In genomic region chr1:133204341-133204849, GRCm38 (mm10) we compare ENCODE assay signal across 9 mouse cellular contexts. TPM values are rescaled to one million over a fixed set of nuclear protein-coding genes. Genes with fewer than 3 reads are reported as not detected.
DNase-seq lines count a peak whose midpoint lies in the region; ATAC-seq lines count a peak whose summit lies in the region.
"Had no signal": no experiment of that assay in that cellular context is flagged by ENCODE, and none has a peak within 500 bp of the region (broad histone marks: within the 10 kb centered on the region; RNA-seq: fewer than 3 reads in every experiment).

No protein-coding gene starts in this region.

- peak; percentile 69 for ATAC-seq in intestine, embryonic 16.5 days
- no peak for ATAC-seq in lung, embryonic 15.5 days (ENCODE audit: borderline replicate concordance, extremely low read depth, low FRiP score, low TSS enrichment)
- ATAC-seq: liver, embryonic 12.5 days had no signal

- H3K4me2 ChIP-seq in intestine, embryonic 16.5 days (ENCODE audit: low read depth, low read length): no peak overlapping the region
- peak overlapping the region; percentile 10; the same call in 1 of the 2 replicates for H3K4me2 ChIP-seq in lung, embryonic 15.5 days
- H3K4me2 ChIP-seq: embryonic facial prominence, embryonic 12.5 days; liver, embryonic 12.5 days had no signal

- 0 out of 2 replicates have a peak overlapping the region, but pooled peaks have one; percentile 17 for H3K9ac ChIP-seq in intestine, embryonic 16.5 days (ENCODE audit: low read depth, low read length)
- no peak overlapping the region for H3K9ac ChIP-seq in lung, embryonic 15.5 days
- H3K9ac ChIP-seq: embryonic facial prominence, embryonic 12.5 days; liver, embryonic 12.5 days had no signal

- no peaks in the 10 kb centered on the region for H3K27me3 ChIP-seq in intestine, embryonic 16.5 days (replicated peaks; ENCODE audit: control insufficient read depth, insufficient read depth, low read length)
- H3K27me3 ChIP-seq in lung, embryonic 15.5 days: 0 out of 2 replicates have a peak, but pooled peaks cover 5% of the 10 kb centered on the region

- H3K27ac ChIP-seq in intestine, embryonic 16.5 days (ENCODE audit: low read length): peak overlapping the region; percentile 57
- H3K27ac ChIP-seq in lung, embryonic 15.5 days: no peak overlapping the region
- H3K27ac ChIP-seq: embryonic facial prominence, embryonic 12.5 days; liver, embryonic 12.5 days had no signal

- H3K36me3 ChIP-seq in intestine, embryonic 16.5 days (ENCODE audit: control insufficient read depth, insufficient read depth, low read length): no peaks in the 10 kb centered on the region
- no peaks in the 10 kb centered on the region for H3K36me3 ChIP-seq in lung, embryonic 15.5 days
- H3K36me3 ChIP-seq: embryonic facial prominence, embryonic 12.5 days; liver, embryonic 12.5 days had no signal

- peak; percentile 26 for DNase-seq in ovary, postnatal 36 days (ENCODE audit: low spot score)
- no peak for DNase-seq in ovary, postnatal 14 days (ENCODE audit: low spot score)
- DNase-seq in cerebellum, adult 9-11 months: no peak
- no peak for DNase-seq in spleen, postnatal 14 days (ENCODE audit: low spot score in 2 of 2)
- DNase-seq in natural killer cell, adult 2 months (ENCODE audit: low spot score in 2 of 2): no peak

- H3K4me3 ChIP-seq in intestine, embryonic 16.5 days (ENCODE audit: low read length): no peak overlapping the region
- no peak overlapping the region for H3K4me3 ChIP-seq in lung, embryonic 15.5 days
- H3K4me3 ChIP-seq: embryonic facial prominence, embryonic 12.5 days; liver, embryonic 12.5 days had no signal

- H3K9me3 ChIP-seq in intestine, embryonic 16.5 days (ENCODE audit: control insufficient read depth, low read length): no peaks in the 10 kb centered on the region
- no peaks in the 10 kb centered on the region for H3K9me3 ChIP-seq in lung, embryonic 15.5 days
- H3K9me3 ChIP-seq: embryonic facial prominence, embryonic 12.5 days; liver, embryonic 12.5 days had no signal

- WGBS in intestine, embryonic 16.5 days: 54% methylated on average over 11 of the region's 11 CpGs
- WGBS in lung, embryonic 15.5 days: 57% methylated on average over 11 of the region's 11 CpGs

- peaks cover 36% of the 10 kb centered on the region for H3K4me1 ChIP-seq in intestine, embryonic 16.5 days (ENCODE audit: control insufficient read depth, insufficient read depth, low read length)
- peaks cover 19% of the 10 kb centered on the region for H3K4me1 ChIP-seq in lung, embryonic 15.5 days

RNA-seq across cellular contexts. Expression of gene Plekha6, which starts 40.4 kb away (rescaled TPM):
- 10.6 and 11.0 TPM in 2 replicates for polyA plus RNA-seq in intestine, embryonic 16.5 days (2015; fragmentation: Nextera tagmentation; extraction: Ambion mirVana)
- polyA plus RNA-seq in lung, embryonic 15.5 days (2015; fragmentation: Nextera tagmentation; extraction: Ambion mirVana): 6.9 and 7.6 TPM in 2 replicates
